Mouse (Mus musculus) midbrain, embryonic 14.5 days (tissue): Measurements from ENCODE around the gene Fam98c. TPM values are rescaled to one million over a fixed set of nuclear protein-coding genes. Genes with fewer than 3 reads are reported as not detected.
A peak's percentile ranks its signal among the peaks of the same experiment; 100 is the strongest.

Experiments used
- ATAC-seq: fragments of 200-750 bp; cut with Nextera tagmentation; 2 replicates; pipeline ENCODE4 v1.8.0; 2017; ENCODE audit warnings: moderate number of reproducible peaks, moderate library complexity; ENCODE audit not compliant: low FRiP score, low TSS enrichment
- DNase-seq: peaks from one replicate; pipeline ENCODE4 v3.0.0-alpha.2; 2015
- H3K27ac ChIP-seq: fragments of 300-500 bp; sonication (generic); replicated peaks from 2 replicates; pipeline ENCODE4 v1.5.1; 2014; ENCODE audit warnings: mild to moderate bottlenecking, low read depth, low read length, moderate library complexity
- H3K27me3 ChIP-seq: fragments of 300-500 bp; sonication (generic); 2 replicates; pipeline ENCODE4 v1.6.1; 2014; ENCODE audit warnings: low read length, control low read depth, mixed read lengths; ENCODE audit not compliant: control insufficient read depth, insufficient read depth
- H3K36me3 ChIP-seq: fragments of 300-500 bp; sonication (generic); 2 replicates; pipeline ENCODE4 v1.6.1; 2014; ENCODE audit warnings: low read length, control low read depth; ENCODE audit not compliant: control insufficient read depth, insufficient read depth
- H3K4me1 ChIP-seq: fragments of 300-500 bp; sonication (generic); 2 replicates; pipeline ENCODE4 v1.6.1; 2014; ENCODE audit warnings: mild to moderate bottlenecking, antibody characterized with exemption, low read length, control low read depth; ENCODE audit not compliant: control insufficient read depth, insufficient read depth
- H3K4me2 ChIP-seq: fragments of 300-500 bp; sonication (generic); 2 replicates; pipeline ENCODE4 v1.6.1; 2014; ENCODE audit warnings: mild to moderate bottlenecking, low read length, moderate library complexity
- H3K4me3 ChIP-seq: fragments of 300-500 bp; sonication (generic); replicated peaks from 2 replicates; pipeline ENCODE4 v1.5.1; 2014; ENCODE audit warnings: low read depth, low read length
- H3K9ac ChIP-seq: fragments of 300-500 bp; sonication (generic); replicated peaks from 2 replicates; pipeline ENCODE4 v1.6.1; 2014; ENCODE audit warnings: mild to moderate bottlenecking, low read length, moderate library complexity
- H3K9me3 ChIP-seq: fragments of 300-500 bp; sonication (generic); 2 replicates; pipeline ENCODE4 v1.6.1; 2016; ENCODE audit warnings: low read length, control low read depth, mixed read lengths; ENCODE audit not compliant: control insufficient read depth
- WGBS: fragments of 180-500 bp; shearing (Covaris S2); extraction: QIAGEN DNeasy Blood & Tissue Kit; methylation state at CpG from one replicate; pipeline ENCODE4 v1.1.7; 2014; 5-methylcytosine and 5-hydroxymethylcytosine counted together
- polyA plus RNA-seq: library from polyadenylated mRNA; unstranded; fragments of >200 nt; fragmentation: Nextera tagmentation; extraction: Ambion mirVana; gene quantifications from 2 replicates; pipeline ENCODE4 v1.2.1, GENCODE M21; 2014

The Fam98c gene
- polyA plus RNA-seq, 1 experiment from 2014 or later, result 17.7 TPM

- ATAC-seq, result no peak
- Histone ChIP-seq H3K36me3 (peaks cover 2% of the 10 kb centered on the region), H3K9me3 (no peaks in the 10 kb centered on the region), H3K4me3 (peak overlapping the region; percentile 70), H3K4me1 (peaks cover 25% of the 10 kb centered on the region), H3K9ac (peak overlapping the region; percentile 70; the same call in 1 of the 2 replicates), H3K27ac (peak overlapping the region; percentile 92; the same call in 1 of the 2 replicates), H3K27me3 (peaks cover 20% of the 10 kb centered on the region), H3K4me2 (peak overlapping the region; percentile 71)
- 10% methylated on average over 19 of the region's 19 CpGs for WGBS
- DNase-seq, result no peak
These were observed 11.6 kb upstream of the Fam98c start for GRCm38 (mm10) chr7:29167656-29168055.

GRCm38 (mm10) chr7:29162750-29163525, 6.9 kb upstream of the Fam98c start:
- Histone ChIP-seq H3K9ac (no peak overlapping the region), H3K4me3 (no peak overlapping the region), H3K4me1 (0 out of 2 replicates have a peak, but pooled peaks cover 4% of the 10 kb centered on the region), H3K27ac (no peak overlapping the region), H3K36me3 (peaks cover 18% of the 10 kb centered on the region), H3K27me3 (no peaks in the 10 kb centered on the region), H3K9me3 (no peaks in the 10 kb centered on the region), H3K4me2 (no peak overlapping the region)
- 28% methylated on average over 9 of the region's 9 CpGs for WGBS
- DNase-seq (no peak), ATAC-seq (no peak)

DNA sequence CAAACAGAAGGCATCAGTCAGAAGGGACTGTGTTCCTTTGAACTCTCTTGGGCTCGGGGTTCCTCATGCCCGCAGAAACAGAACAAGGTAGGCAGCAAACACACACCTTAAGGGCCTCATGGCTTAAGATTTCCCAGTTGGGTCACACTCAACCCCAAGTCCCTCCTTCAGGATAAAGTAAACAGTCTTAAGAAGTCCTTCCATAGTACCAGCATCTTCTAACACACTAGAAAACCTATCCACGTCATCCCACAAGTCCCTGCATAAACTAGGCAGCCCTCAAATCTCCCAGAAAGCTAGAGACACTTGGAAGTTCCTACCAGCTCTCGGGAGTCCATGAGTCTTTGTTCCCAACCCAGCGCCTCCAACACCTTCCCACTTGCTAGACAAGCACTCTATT, 6.3 kb upstream of the Fam98c start:
- Histone ChIP-seq H3K9ac (no peak overlapping the region), H3K36me3 (peaks cover 18% of the 10 kb centered on the region), H3K4me1 (no peaks in the 10 kb centered on the region), H3K27ac (no peak overlapping the region), H3K4me3 (no peak overlapping the region), H3K4me2 (no peak overlapping the region), H3K9me3 (no peaks in the 10 kb centered on the region), H3K27me3 (no peaks in the 10 kb centered on the region)
- ATAC-seq, result no peak
- DNase-seq, result no peak
- 82% methylated on average over 5 of the region's 5 CpGs for WGBS

DNA sequence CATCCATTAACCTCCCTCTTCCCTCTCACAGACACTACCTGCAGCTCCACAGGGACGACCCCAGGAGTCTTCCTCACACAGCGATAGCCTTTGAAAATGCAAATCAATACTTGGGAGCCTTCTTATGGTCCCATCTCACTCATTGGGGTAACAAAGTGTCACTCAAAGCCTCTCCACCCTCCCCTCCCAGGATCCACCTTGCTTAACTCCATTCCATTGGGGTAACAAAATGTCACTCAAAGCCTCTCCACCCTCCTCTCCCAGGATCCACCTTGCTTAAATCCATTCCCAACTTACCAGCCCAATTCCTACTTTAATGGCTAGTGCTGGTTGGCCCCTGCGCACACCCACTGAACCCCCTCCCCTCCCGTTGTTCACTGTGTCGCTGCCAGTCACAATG, 2.2 kb upstream of the Fam98c start:
- H3K36me3 ChIP-seq, result peaks cover 18% of the 10 kb centered on the region
- H3K4me2 ChIP-seq, result no peak overlapping the region
- 2% methylated on average over 5 of the region's 5 CpGs for WGBS
- H3K4me3 ChIP-seq, result no peak overlapping the region
- no peak for ATAC-seq
- no peak overlapping the region for H3K27ac ChIP-seq
- H3K9me3 ChIP-seq, result no peaks in the 10 kb centered on the region
- 0 out of 2 replicates have a peak, but pooled peaks cover 5% of the 10 kb centered on the region for H3K4me1 ChIP-seq
- DNase-seq, result no peak
- H3K9ac ChIP-seq, result no peak overlapping the region
- no peaks in the 10 kb centered on the region for H3K27me3 ChIP-seq

GRCm38 (mm10) chr7:29155196-29155837, 717 bp downstream of the Fam98c start:
- Histone ChIP-seq H3K4me1 (0 out of 2 replicates have a peak, but pooled peaks cover 5% of the 10 kb centered on the region), H3K4me2 (peak overlapping the region; percentile 92), H3K27me3 (no peaks in the 10 kb centered on the region), H3K9ac (peak overlapping the region; percentile 69), H3K36me3 (no peaks in the 10 kb centered on the region), H3K4me3 (peak overlapping the region; percentile 72), H3K27ac (peak overlapping the region; percentile 87), H3K9me3 (no peaks in the 10 kb centered on the region)
- peak; percentile 92 for ATAC-seq
- 6% methylated on average over 37 of the region's 37 CpGs for WGBS
- peak; percentile 93 for DNase-seq

- ATAC-seq (no peak), DNase-seq (no peak)
- H3K27ac ChIP-seq, result no peak overlapping the region
- no peaks in the 10 kb centered on the region for H3K27me3 ChIP-seq
- no peak overlapping the region for H3K4me3 ChIP-seq
- 98% methylated on average over 14 of the region's 14 CpGs for WGBS
- H3K36me3 ChIP-seq, result no peaks in the 10 kb centered on the region
- 0 out of 2 replicates have a peak, but pooled peaks cover 5% of the 10 kb centered on the region for H3K4me1 ChIP-seq
- no peak overlapping the region for H3K4me2 ChIP-seq
- no peaks in the 10 kb centered on the region for H3K9me3 ChIP-seq
- H3K9ac ChIP-seq, result no peak overlapping the region
These were observed 1.9 kb downstream of the Fam98c start for GRCm38 (mm10) chr7:29154018-29154720.

DNA sequence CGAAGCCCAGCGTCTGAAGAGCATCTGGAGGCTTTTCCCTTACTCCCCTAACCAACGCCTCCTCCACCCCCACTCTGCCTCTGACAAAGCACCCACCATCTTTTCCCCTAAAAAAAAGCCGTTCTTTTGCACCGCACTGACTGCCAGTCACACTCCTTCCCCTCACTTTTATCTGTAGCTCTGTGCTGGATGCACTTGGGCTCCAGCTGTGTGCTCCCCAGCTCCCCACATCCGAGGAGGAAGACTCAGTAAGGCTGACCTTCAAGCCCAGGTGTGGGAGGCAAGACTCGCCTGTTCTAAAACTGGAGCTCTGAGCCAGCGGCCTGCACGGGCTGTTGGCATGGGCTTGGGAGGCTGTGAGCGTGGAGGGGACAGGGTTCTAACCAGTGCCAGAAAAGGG, 4.5 kb downstream of the Fam98c start:
- 68% methylated on average over 10 of the region's 10 CpGs for WGBS

DNA sequence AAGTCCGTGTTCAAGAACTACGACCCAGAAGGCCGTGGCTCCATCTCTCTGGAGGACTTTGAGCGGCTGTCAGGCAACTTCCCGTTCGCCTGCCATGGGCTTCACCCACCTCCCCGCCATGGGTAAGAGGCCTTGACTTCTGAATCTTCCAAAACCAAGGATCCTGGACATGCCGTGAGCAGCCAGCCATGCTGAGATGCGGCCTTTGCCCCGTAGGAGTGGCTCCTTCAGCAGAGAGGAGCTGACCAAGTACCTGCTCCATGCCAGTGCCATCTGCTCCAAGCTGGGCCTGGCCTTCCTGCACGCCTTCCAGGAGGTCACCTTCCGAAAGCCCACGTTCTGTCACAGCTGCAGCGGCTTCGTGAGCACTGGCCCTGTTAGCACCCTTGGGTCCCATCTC, 7.3 kb downstream of the Fam98c start:
- Histone ChIP-seq H3K9ac (no peak overlapping the region), H3K4me3 (no peak overlapping the region), H3K36me3 (no peaks in the 10 kb centered on the region), H3K4me2 (no peak overlapping the region), H3K4me1 (no peaks in the 10 kb centered on the region), H3K27ac (no peak overlapping the region), H3K9me3 (no peaks in the 10 kb centered on the region), H3K27me3 (no peaks in the 10 kb centered on the region)
- WGBS, result 91% methylated on average over 15 of the region's 15 CpGs
- DNase-seq, result no peak
- no peak for ATAC-seq

More for the DNA sequence above, 4.5 kb downstream of the Fam98c start:
- H3K4me2 ChIP-seq, result no peak overlapping the region
- H3K27me3 ChIP-seq, result no peaks in the 10 kb centered on the region
- ATAC-seq (no peak), DNase-seq (no peak)
- 0 out of 2 replicates have a peak, but pooled peaks cover 5% of the 10 kb centered on the region for H3K4me1 ChIP-seq
- H3K9me3 ChIP-seq, result no peaks in the 10 kb centered on the region
- H3K4me3 ChIP-seq, result no peak overlapping the region
- H3K9ac ChIP-seq, result no peak overlapping the region
- H3K27ac ChIP-seq, result no peak overlapping the region
- no peaks in the 10 kb centered on the region for H3K36me3 ChIP-seq
